Mouse (Mus musculus): ENCODE data around the gene Flrt3.

Gene Flrt3

GRCm38 (mm10) chr2:140670963-140671702 lies at the start of gene Flrt3:
Gene Flrt3 (minus strand): TSS chr2:140671469.
- peak; percentile 85 to 91 for DNase-seq

GRCm38 (mm10) chr2:140717407-140717806 lies 46.1 kb upstream of the Flrt3 start:
- DNase-seq, result no peak

GRCm38 (mm10) chr2:140715822-140716221 lies 44.6 kb upstream of the Flrt3 start:
- DNase-seq, result no peak

GRCm38 (mm10) chr2:140707550-140707949 lies 36.3 kb upstream of the Flrt3 start:
- no peak for DNase-seq

GRCm38 (mm10) chr2:140705278-140705677 lies 34.0 kb upstream of the Flrt3 start:
- DNase-seq, result no peak

- DNase-seq, result peak in 1 of 2 experiments; percentile 3
Measured at GRCm38 (mm10) chr2:140704146-140704545, 32.9 kb upstream of the Flrt3 start.

- DNase-seq, result no peak
Measured at GRCm38 (mm10) chr2:140703377-140703776, 32.1 kb upstream of the Flrt3 start.

GRCm38 (mm10) chr2:140698585-140698984 lies 27.3 kb upstream of the Flrt3 start:
- DNase-seq, result no peak

- no peak for DNase-seq
Measured at GRCm38 (mm10) chr2:140693845-140694244, 22.6 kb upstream of the Flrt3 start.

- no peak for DNase-seq
Measured at GRCm38 (mm10) chr2:140692461-140692860, 21.2 kb upstream of the Flrt3 start.

- DNase-seq, result no peak
Measured at GRCm38 (mm10) chr2:140691403-140691802, 20.1 kb upstream of the Flrt3 start.

- no peak for DNase-seq
Measured at GRCm38 (mm10) chr2:140690906-140691305, 19.6 kb upstream of the Flrt3 start.

- no peak for DNase-seq
Measured at GRCm38 (mm10) chr2:140676728-140677127, 5.5 kb upstream of the Flrt3 start.

GRCm38 (mm10) chr2:140673466-140673865 lies 2.2 kb upstream of the Flrt3 start:
- DNase-seq, result no peak

GRCm38 (mm10) chr2:140670457-140670856 lies 812 bp downstream of the Flrt3 start:
- peak; percentile 46 to 69 for DNase-seq

- no peak for DNase-seq
Measured at GRCm38 (mm10) chr2:140669786-140670185, 1.5 kb downstream of the Flrt3 start.

GRCm38 (mm10) chr2:140669081-140669480 lies 2.2 kb downstream of the Flrt3 start:
- DNase-seq, result no peak

GRCm38 (mm10) chr2:140668311-140668710 lies 3.0 kb downstream of the Flrt3 start:
- DNase-seq, result peak; percentile 80 to 86

- DNase-seq, result no peak
Measured at GRCm38 (mm10) chr2:140667261-140668047, 3.8 kb downstream of the Flrt3 start.

- no peak for DNase-seq
Measured at GRCm38 (mm10) chr2:140666846-140667245, 4.4 kb downstream of the Flrt3 start.

GRCm38 (mm10) chr2:140664381-140664780 lies 6.9 kb downstream of the Flrt3 start:
- no peak for DNase-seq

- no peak for DNase-seq
Measured at GRCm38 (mm10) chr2:140662673-140663072, 8.6 kb downstream of the Flrt3 start.

- no peak for DNase-seq
Measured at GRCm38 (mm10) chr2:140653978-140654377, 17.3 kb downstream of the Flrt3 start.

GRCm38 (mm10) chr2:140653481-140653880 lies 17.8 kb downstream of the Flrt3 start:
- DNase-seq, result no peak
